Mouse (Mus musculus) MEL (cell line): ENCODE results near the gene Itfg1. TPM values are rescaled to one million over a fixed set of nuclear protein-coding genes. Genes with fewer than 3 reads are reported as not detected.
"Not testable (repeated sequence)": the region's sequence is repeated elsewhere in the genome, so short reads cannot be mapped to it uniquely, and the experiment has no call there.

Source experiments
- DNase-seq: peaks from one replicate; pipeline ENCODE4 v3.0.0; 2011; ENCODE audit warnings: low read depth, low spot score
- H3K27ac ChIP-seq: 2 replicates; pipeline ENCODE4 v1.5.1; 2012; ENCODE audit warnings: low read depth, mild to moderate bottlenecking, control low read depth, low read length, moderate library complexity; ENCODE audit not compliant: control insufficient read depth
- H3K27me3 ChIP-seq, 2 experiments: fragments of 150-350 bp in 1 of 2; sonication (generic) in 1 of 2; 2 replicates each; pipeline ENCODE4 v1.6.1; 2012; ENCODE audit warnings: low read length in 2 of 2, mild to moderate bottlenecking in 2 of 2, improper control_type of control experiment in 1 of 2, moderate library complexity in 1 of 2; ENCODE audit not compliant: insufficient read depth in 2 of 2, control insufficient read depth in 1 of 2
- H3K36me3 ChIP-seq, 2 experiments: 2 replicates each; pipeline ENCODE4 v1.6.1; 2012 to 2014; ENCODE audit warnings: low read length in 2 of 2, improper control_type of control experiment in 1 of 2, inconsistent platforms in 1 of 2, mild to moderate bottlenecking in 1 of 2; ENCODE audit not compliant: insufficient read depth in 2 of 2, control insufficient read depth in 1 of 2
- H3K4me1 ChIP-seq, 2 experiments: fragments of 150-350 bp in 1 of 2; sonication (generic) in 1 of 2; 2 replicates each; pipeline ENCODE4 v1.6.1; 2012; ENCODE audit warnings: low read length in 2 of 2, improper control_type of control experiment in 1 of 2, mild to moderate bottlenecking in 1 of 2; ENCODE audit not compliant: insufficient read depth in 2 of 2, control insufficient read depth in 1 of 2
- H3K4me3 ChIP-seq, 2 experiments: fragments of 150-350 bp in 1 of 2; sonication (generic) in 1 of 2; 2 replicates each; pipeline ENCODE4 v1.5.1; 2012; ENCODE audit warnings: low read depth in 2 of 2, low read length in 2 of 2, mild to moderate bottlenecking in 2 of 2, moderate library complexity in 2 of 2, control low read depth in 1 of 2, improper control_type of control experiment in 1 of 2; ENCODE audit not compliant: control insufficient read depth in 1 of 2, insufficient read depth in 1 of 2
- H3K79me2 ChIP-seq: 2 replicates; pipeline ENCODE4 v1.6.1; 2012; ENCODE audit warnings: mild to moderate bottlenecking, low read length, moderate library complexity; ENCODE audit not compliant: control insufficient read depth, poor library complexity, insufficient read depth
- H3K9ac ChIP-seq: 2 replicates; pipeline ENCODE4 v1.6.1; 2012; ENCODE audit warnings: low read depth, mild to moderate bottlenecking, control low read depth, low read length, moderate library complexity; ENCODE audit not compliant: control insufficient read depth, poor library complexity, severe bottlenecking
- H3K9me3 ChIP-seq: fragments of 150-350 bp; sonication (generic); replicated peaks from 2 replicates; pipeline ENCODE4 v1.6.1; 2012; ENCODE audit warnings: mild to moderate bottlenecking, low read length, improper control_type of control experiment, moderate library complexity; ENCODE audit not compliant: insufficient read depth
- BHLHE40 ChIP-seq: IDR thresholded peaks from 2 replicates; pipeline ENCODE4 v1.6.1; 2012; ENCODE audit warnings: low read depth, mild to moderate bottlenecking, inconsistent platforms, low read length, improper control_type of control experiment, borderline replicate concordance
- CHD2 ChIP-seq: IDR thresholded peaks from 2 replicates; pipeline ENCODE4 v1.6.1; 2011; ENCODE audit warnings: low read length, improper control_type of control experiment
- CTCF ChIP-seq, 3 experiments: IDR thresholded peaks in 2 of 3; conservative IDR thresholded peaks in 1 of 3; 2 replicates each; pipeline ENCODE4 v1.5.1; 2011 to 2012; ENCODE audit warnings: low read length in 3 of 3, low read depth in 2 of 3, mild to moderate bottlenecking in 2 of 3, improper control_type of control experiment in 1 of 3, inconsistent platforms in 1 of 3, mixed read lengths in 1 of 3, moderate library complexity in 1 of 3; ENCODE audit not compliant: control insufficient read depth in 1 of 3, insufficient read depth in 1 of 3, poor library complexity in 1 of 3, severe bottlenecking in 1 of 3
- ELF1 ChIP-seq: IDR thresholded peaks from 2 replicates; pipeline ENCODE4 v1.6.1; 2014; ENCODE audit warnings: low read depth, mild to moderate bottlenecking, inconsistent platforms, low read length, improper control_type of control experiment, moderate library complexity
- GATA1 ChIP-seq: IDR thresholded peaks from 2 replicates; pipeline ENCODE4 v1.6.1; 2011; ENCODE audit warnings: low read depth, low read length, improper control_type of control experiment
- MYB ChIP-seq: IDR thresholded peaks from 2 replicates; pipeline ENCODE4 v1.6.1; 2011; ENCODE audit warnings: mild to moderate bottlenecking, low read depth, low read length, improper control_type of control experiment
- MYC ChIP-seq: IDR thresholded peaks from 2 replicates; pipeline ENCODE4 v1.6.1; 2011; ENCODE audit warnings: low read depth, mild to moderate bottlenecking, low read length, improper control_type of control experiment, moderate library complexity
- NELFE ChIP-seq: IDR thresholded peaks from 2 replicates; pipeline ENCODE4 v1.6.1; 2011; ENCODE audit warnings: low read depth, low read length, improper control_type of control experiment
- RCOR1 ChIP-seq: IDR thresholded peaks from 2 replicates; pipeline ENCODE4 v1.6.1; 2012; ENCODE audit warnings: low read depth, mild to moderate bottlenecking, inconsistent platforms, low read length, improper control_type of control experiment
- SIN3A ChIP-seq: IDR thresholded peaks from 2 replicates; pipeline ENCODE4 v1.6.1; 2012; ENCODE audit warnings: low read length, improper control_type of control experiment, inconsistent platforms
- TAL1 ChIP-seq: IDR thresholded peaks from 2 replicates; pipeline ENCODE4 v1.6.1; 2012; ENCODE audit warnings: mild to moderate bottlenecking, inconsistent platforms, low read length, moderate library complexity, mixed read lengths
- TBP ChIP-seq: IDR thresholded peaks from 2 replicates; pipeline ENCODE4 v1.8.0; 2011; ENCODE audit warnings: low read depth, low read length, improper control_type of control experiment
- UBTF ChIP-seq: IDR thresholded peaks from 2 replicates; pipeline ENCODE4 v1.6.1; 2012; ENCODE audit warnings: low read depth, mild to moderate bottlenecking, inconsistent platforms, low read length, improper control_type of control experiment, moderate library complexity, borderline replicate concordance; ENCODE audit not compliant: insufficient read depth
- USF2 ChIP-seq, 2 experiments: IDR thresholded peaks; 2 replicates each; pipeline ENCODE4 v1.6.1; 2011 to 2012; ENCODE audit warnings: improper control_type of control experiment in 2 of 2, low read length in 2 of 2, borderline replicate concordance in 1 of 2, inconsistent platforms in 1 of 2, low read depth in 1 of 2, mild to moderate bottlenecking in 1 of 2; ENCODE audit not compliant: insufficient read depth in 1 of 2
- ZMIZ1 ChIP-seq: IDR thresholded peaks from 2 replicates; pipeline ENCODE4 v1.6.1; 2012; ENCODE audit warnings: low read depth, mild to moderate bottlenecking, inconsistent platforms, low read length, improper control_type of control experiment, moderate library complexity
- ZNF384 ChIP-seq: IDR thresholded peaks from 2 replicates; pipeline ENCODE4 v1.6.1; 2012; ENCODE audit warnings: low read depth, mild to moderate bottlenecking, inconsistent platforms, low read length, improper control_type of control experiment
- polyA plus RNA-seq, 2 experiments: library from polyadenylated mRNA; stranded (reverse) in 1 of 2; unstranded in 1 of 2; fragments of >175 nt in 1 of 2; fragments of >200 nt in 1 of 2; gene quantifications; 2 replicates each; pipeline versions ENCODE4 v1.2.1 to v1.2.4; 2012; ENCODE audit warnings: low replicate concordance in 2 of 2, low read depth in 1 of 2; ENCODE audit not compliant: insufficient read length in 2 of 2, insufficient read depth in 1 of 2, missing spikeins in 1 of 2
- total RNA-seq: library from RNA; depleted of rRNA; stranded (reverse); fragments of 300-350 nt; gene quantifications from 2 replicates; pipeline ENCODE4 v1.2.3, GENCODE M21; 2012

Gene Itfg1
- total and polyA plus RNA-seq, 3 experiments, result 21.8 to 26.7 TPM; not detected in 1

GRCm38 (mm10) chr8:85800164-85800563 lies 40.6 kb downstream of the Itfg1 start:
- Histone ChIP-seq H3K9me3 (no peaks in the 10 kb centered on the region), H3K4me1 (peaks cover 3 to 8% of the 10 kb centered on the region in 2 experiments), H3K27ac (no peak overlapping the region), H3K9ac (no peak overlapping the region), H3K36me3 (peaks cover 2 to 6% of the 10 kb centered on the region in 2 experiments), H3K27me3 (no peaks in the 10 kb centered on the region), H3K4me3 (no peak overlapping the region), H3K79me2 (no peaks in the 10 kb centered on the region)
- TF ChIP-seq TBP (0 out of 2 replicates have a peak, but pooled peaks have one; percentile 33), GATA1 (no peak)
- peak; percentile 55 for DNase-seq

GRCm38 (mm10) chr8:85796392-85796791 lies 44.3 kb downstream of the Itfg1 start:
- H3K79me2 ChIP-seq, H3K9ac ChIP-seq, H3K4me3 ChIP-seq, DNase-seq, H3K27me3 ChIP-seq, H3K4me1 ChIP-seq, H3K9me3 ChIP-seq, H3K36me3 ChIP-seq, H3K27ac ChIP-seq: not testable (repeated sequence)

GRCm38 (mm10) chr8:85788341-85788740 lies 52.4 kb downstream of the Itfg1 start:
- Histone ChIP-seq H3K9ac (no peak overlapping the region), H3K79me2 (no peaks in the 10 kb centered on the region), H3K36me3 (peaks cover 0 to 5% of the 10 kb centered on the region in 2 experiments; a peak in 2 of 4 replicates), H3K4me1 (no peaks in the 10 kb centered on the region), H3K27ac (no peak overlapping the region), H3K27me3 (no peaks in the 10 kb centered on the region), H3K9me3 (no peaks in the 10 kb centered on the region), H3K4me3 (no peak overlapping the region)
- DNase-seq, result no peak
- TF ChIP-seq NELFE, result no peak

- Histone ChIP-seq H3K9ac (no peak overlapping the region), H3K27ac (no peak overlapping the region), H3K4me1 (no peaks in the 10 kb centered on the region), H3K36me3 (peaks cover 0 to 5% of the 10 kb centered on the region in 2 experiments; a peak in 2 of 4 replicates), H3K79me2 (no peaks in the 10 kb centered on the region), H3K4me3 (no peak overlapping the region), H3K27me3 (no peaks in the 10 kb centered on the region), H3K9me3 (no peaks in the 10 kb centered on the region)
- TF ChIP-seq ZNF384 (no peak), SIN3A (no peak), TAL1 (no peak), TBP (no peak), ELF1 (no peak), CTCF (IDR thresholded peaks at IDR 0.05 in 2 of 3, conservative IDR thresholded peaks at IDR 0.05 in 1 of 3; ENCODE audit: control insufficient read depth in 1 of 3, insufficient read depth in 1 of 3, low read depth in 2 of 3, low read length in 3 of 3, poor library complexity in 1 of 3, severe bottlenecking in 1 of 3) (no peak), MYB (no peak), USF2 (IDR thresholded peaks at IDR 0.05; ENCODE audit: borderline replicate concordance in 1 of 2, insufficient read depth in 1 of 2, low read depth in 1 of 2, low read length in 2 of 2) (no peak), UBTF (no peak), MYC (no peak), BHLHE40 (no peak), ZMIZ1 (no peak), RCOR1 (no peak), CHD2 (no peak)
- no peak for DNase-seq
Observed at GRCm38 (mm10) chr8:85787909-85788308, 52.8 kb downstream of the Itfg1 start.
